Mouse (Mus musculus) brain, embryonic 14.5 days (tissue): ENCODE measurements around the gene Nacc2.

ENCODE experiments used
- CTCF ChIP-seq: fragments of 200-500 bp; IDR thresholded peaks from 2 replicates; pipeline ENCODE4 v1.5.1; 2012; ENCODE audit warnings: inconsistent platforms, mild to moderate bottlenecking, moderate library complexity, borderline replicate concordance; ENCODE audit not compliant: insufficient read depth, insufficient read length; ENCODE audit errors: extremely low read depth
- POLR2A ChIP-seq: fragments of 200-500 bp; IDR thresholded peaks from 2 replicates; pipeline ENCODE4 v1.6.1; 2012; ENCODE audit warnings: mild to moderate bottlenecking, inconsistent platforms, borderline replicate concordance; ENCODE audit not compliant: poor library complexity, insufficient read depth, insufficient read length, severe bottlenecking; ENCODE audit errors: extremely low read depth

GRCm38 (mm10) chr2:26140903-26141302 is 17.9 kb upstream of the Nacc2 start:
- TF ChIP-seq CTCF (no peak), POLR2A (no peak)
